Mouse (Mus musculus): Measurements from ENCODE around the gene Rnf220.
A peak's percentile ranks its signal among the peaks of the same experiment; 100 is the strongest.

The Rnf220 gene

DNA sequence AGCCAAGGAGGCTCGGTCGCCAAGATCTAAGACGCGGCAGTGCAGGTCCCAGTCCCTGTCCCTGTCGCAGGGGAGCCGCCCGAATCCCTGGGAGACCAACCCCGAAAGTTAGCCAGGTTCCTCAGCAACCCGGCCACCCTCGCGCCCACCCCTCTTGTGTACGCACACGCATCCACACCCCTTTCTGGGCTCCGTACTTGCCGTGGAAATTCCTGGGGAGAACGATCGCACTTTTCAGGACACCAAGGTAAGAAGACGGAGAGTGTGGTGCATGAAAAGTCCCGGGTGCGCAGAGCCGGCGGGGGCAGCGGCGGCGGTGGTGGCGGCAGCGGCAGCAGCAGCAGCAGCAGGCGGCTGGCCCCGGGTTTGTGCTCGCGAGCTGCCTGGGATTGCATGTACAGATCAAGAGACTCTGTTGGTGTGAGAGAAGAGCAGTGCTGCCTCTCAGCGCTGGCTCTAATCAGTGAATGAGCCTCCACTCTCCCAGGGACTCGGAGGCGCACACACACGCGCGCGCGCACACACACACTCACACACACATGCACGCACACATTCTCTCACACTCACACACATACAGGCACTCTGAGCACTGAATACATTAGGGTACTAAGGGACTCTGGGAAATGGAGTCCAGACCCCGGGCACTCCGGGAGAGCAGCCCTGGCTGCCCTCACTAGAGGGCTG lies at the start of gene Rnf220:
Gene Rnf220 (minus strand): TSS at position 571 of the 684 bp plus-strand sequence.
- DNase-seq, result peak; percentile 52

DNA sequence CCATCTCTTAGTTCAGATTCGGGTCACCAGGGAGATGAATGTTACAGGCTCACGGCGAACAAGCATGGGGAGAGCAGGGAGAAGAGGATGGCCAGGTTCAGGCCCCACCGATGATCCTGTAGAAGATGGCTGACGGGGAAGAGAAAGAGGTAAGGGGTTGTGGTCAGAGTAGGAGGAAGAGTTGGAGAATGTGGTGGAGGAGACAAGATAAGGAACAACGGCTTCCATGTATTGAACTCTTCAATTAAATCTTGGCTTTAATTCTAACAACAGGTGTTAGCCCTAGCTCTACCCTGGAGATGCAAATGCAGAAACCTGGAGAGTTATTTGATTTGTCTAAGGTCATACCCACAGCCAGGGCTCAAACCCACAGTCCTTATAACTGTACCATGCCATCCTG lies 49.8 kb upstream of the Rnf220 start:
- no peak for DNase-seq

DNA sequence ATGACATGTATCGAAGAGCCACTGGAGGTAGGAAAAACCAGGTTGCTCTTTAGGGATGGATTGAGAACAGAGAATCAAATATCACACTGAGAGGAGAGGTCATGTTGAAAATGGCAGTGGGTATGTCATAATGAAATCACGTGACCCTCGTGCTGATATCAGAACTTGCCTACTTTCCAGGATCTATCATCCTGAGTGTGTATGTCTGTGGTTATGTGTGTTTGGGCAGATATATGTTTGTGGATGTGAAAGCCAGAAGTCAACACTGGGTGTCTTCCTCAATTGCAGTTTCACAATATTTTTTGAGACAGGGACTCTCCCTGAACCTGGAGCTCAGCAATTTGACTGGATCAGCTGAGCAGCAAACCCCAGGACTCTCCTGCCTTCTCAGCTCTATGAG lies 48.6 kb upstream of the Rnf220 start:
- DNase-seq, result no peak

DNA sequence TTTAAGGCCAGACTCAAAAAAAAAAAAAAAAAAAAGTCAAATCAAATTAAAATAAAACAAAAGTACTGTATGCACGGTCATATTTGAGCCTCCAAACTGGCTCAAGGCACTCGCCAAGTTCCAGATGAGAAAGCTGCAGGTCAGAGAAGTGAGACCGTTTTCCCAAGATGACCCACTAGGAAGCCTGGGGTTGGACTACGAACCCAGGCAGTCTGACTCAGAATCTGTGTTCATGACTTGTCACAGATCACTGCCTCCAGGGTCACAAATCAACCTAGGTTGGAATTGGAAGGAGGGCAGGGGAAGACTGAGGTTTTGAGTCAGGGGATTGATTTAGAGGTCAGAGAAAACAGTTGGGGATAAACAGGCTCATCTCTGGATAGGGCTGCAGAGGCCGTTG lies 43.7 kb upstream of the Rnf220 start:
- no peak for DNase-seq

DNA sequence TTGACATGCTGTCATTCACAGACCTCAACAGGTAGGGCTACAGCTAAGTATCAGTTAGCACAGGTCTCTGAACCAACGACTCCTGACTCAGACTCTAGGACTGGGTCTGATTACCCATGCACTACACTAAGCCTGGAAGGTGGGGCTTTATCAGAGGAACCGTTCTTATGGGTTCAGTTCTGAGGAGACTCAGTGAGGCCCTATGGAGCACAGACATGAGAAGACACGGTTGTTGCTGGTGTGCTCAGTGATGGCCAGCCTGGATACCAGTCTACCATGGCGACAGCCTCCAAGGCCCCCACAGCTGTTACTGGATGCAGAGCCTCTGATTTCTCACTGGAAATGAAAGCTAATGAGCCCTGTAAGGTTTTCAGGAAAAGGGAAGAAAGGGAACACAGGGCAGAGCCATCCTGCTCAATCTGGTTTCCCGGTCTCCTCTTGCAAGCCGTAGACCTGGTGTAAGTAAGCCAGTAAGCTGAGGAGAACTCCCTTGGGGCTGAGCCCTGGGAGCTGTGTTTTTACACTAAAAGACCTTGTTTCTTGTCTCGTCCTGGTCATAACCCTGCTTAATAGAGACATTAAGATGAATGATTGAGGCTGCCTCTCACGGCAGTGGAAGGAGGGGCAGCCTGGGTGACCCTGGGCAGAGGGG lies 42.6 kb upstream of the Rnf220 start:
- DNase-seq, result no peak

DNA sequence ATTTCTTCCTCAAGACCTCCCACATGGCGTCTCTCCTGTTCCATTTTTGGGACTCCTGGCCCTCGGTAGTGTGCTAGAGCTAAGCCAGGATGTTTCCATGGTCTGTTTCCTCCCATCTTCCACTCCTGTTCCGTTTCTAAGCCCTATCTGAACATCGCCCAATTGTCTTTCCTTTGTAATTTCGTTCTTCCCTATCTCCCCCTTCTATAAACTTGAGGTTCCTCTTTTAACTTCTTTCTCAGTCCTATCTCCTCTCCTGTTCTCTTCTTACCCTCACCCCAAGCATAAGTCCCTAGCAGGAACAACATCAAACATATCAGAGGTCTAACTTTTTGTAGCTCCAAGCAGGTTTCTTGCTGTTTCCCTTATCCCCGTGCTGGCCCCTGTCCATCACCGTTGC lies 40.1 kb upstream of the Rnf220 start:
- no peak for DNase-seq

DNA sequence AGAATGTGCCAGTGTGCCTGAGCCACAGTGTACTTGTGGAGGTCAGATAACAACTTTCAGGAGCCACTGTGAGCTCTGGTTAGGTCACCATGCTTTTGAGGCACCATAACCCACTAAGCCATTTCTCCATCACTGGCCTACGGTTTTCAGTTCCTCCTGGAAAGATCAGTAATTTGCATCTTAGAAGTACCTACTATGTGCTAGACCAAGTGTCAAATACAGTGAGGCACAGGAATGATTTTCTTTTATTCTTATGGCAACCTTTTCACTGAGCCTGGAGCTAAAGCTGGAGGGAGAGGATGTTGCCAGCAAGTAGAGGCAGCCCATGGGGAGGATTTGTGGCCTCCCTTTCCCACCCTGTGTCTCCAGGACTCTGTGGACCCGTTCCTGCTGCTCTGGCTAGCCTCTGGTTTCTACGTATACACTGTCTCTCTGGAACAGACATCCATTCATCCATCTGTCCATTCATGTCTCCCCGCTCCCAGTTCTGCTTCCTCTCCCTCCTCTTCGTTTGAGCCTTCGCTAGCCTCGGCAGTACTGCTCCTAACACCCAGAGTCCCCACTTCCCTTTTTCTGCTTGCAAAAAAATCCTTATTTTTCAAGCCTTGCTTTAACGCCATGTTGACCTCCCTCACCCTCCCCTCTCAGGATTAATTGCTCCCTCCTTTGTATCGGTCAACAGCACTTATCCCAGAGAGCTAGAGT lies 38.8 kb upstream of the Rnf220 start:
- DNase-seq, result no peak

DNA sequence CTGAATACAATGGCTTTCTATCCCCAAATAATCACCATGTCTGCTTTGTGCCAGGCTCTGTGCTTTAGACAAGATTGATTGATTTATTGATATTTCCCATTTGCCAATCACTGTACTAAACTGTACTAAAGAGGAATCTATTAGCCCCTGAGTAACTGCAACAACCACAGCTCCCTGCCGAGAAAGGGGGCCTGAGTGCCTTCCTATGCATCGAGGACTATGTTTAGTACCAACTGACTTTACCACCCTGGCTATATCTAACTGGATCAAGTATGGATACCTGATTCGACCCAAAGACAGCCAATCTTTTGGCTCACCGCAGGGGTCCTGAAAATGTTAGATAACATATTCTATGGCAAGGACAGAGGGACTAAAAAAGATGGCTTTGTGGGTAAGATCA lies 33.0 kb upstream of the Rnf220 start:
- DNase-seq, result no peak

DNA sequence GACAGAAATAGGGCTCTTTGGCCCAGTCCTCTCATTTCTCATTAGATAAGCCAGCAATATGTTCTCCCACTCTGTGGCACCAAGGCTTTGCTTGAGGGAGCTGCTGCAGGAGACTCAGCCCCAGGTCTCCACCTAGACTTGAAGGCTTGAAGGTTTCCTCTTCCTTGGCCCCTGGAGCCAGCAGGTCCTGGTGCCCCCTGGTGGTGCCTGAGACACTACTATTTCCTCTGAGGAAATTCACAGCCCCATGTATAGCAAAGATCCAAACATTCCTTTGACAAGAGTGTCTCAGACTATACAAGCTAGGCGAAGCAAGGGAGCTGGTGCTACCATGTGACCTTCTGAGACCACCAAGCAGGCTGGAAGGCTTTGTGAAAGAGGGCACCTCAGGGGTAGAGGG lies 31.1 kb upstream of the Rnf220 start:
- peak; percentile 77 for DNase-seq

DNA sequence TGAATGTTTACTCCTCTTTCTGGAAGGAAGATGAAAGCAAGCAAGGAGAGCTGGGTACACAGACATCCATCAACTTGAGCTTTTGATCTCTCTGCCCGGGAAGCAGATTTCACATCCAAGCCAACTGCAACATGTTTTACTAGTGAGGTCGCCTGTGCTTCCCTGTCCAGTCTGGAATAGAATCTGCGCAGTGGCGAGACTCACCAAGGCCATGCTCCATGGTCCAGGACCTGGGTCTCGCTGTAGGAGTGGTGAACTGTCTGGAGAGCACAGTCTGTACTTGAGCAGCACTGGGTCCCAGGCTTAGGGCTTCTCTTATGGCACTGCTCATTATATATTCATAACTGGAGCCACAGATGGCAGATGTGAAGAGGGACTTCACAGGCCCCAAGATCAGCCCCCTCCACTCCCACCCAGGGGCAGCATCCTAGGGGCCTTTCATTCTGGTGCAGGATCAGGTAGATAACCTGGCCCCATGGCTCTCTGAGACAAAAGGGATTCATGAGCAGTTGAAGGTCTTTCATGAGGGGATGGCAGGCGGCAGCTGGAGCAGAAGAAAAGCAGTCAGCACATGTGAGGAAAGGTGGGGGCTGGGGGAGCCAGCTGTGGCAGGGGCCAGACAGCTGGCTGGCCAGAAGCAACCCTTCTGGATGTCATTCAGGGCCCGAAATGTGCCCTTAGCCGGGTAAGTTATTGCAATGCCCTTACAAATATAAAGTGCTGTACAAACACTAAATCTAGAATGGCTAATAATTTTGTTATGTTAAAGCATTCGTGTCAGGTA lies 30.5 kb upstream of the Rnf220 start:
- DNase-seq, result no peak

DNA sequence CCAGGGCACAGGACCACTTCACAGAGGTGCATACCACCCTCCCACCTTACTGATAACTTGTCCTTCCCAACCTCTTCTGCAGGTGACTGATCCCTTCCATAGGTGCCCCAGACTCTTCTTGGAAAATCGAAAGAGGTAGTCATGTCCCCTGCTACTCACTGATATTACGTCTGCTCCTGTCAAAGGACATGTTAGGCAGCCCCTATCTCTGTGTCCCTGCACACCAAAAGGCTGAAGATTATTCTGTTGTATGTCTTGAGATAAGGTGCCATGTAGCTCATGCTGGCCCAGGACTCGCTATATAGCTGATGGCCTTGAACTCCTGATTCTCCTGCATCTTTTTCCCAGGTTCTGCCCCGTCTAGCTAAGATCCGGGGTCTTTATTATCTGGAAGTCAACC lies 29.1 kb upstream of the Rnf220 start:
- DNase-seq, result no peak

DNA sequence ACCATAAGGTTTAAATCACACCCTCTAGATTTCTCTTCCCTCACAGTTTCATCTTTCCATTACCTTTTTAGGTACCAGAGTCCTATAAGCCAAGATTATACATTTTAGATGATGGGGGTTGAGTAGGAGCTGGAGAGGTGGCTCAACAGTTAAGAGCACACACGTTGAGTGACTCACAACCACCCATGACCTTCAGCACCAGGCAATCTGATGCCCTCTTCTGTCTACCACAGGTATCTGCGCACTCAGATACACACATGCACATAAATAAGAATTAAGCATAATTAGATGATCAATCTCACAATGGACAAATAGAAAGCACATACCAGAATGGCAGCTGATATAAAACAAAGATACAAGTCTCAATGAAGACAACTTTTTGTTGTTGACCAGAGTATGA lies 24.5 kb upstream of the Rnf220 start:
- no peak for DNase-seq

DNA sequence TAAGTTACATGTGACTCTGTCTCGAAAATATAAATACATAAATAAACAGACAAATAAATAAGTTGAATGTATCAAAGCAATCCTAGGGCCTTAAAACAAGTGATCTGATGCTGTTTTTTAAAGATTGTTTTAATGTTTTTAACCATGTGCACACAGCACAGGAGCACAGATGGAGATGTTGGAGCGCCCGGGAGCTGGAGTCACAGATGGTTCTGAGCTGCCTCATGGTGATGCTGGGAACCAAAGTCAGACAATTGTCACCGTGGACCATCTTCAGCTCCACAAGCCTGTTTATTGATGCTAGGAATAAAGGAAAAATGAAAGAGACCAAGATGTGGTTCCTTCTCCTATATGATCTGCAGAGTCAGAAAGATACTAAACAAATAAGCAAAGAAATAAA lies 21.4 kb upstream of the Rnf220 start:
- DNase-seq, result no peak

DNA sequence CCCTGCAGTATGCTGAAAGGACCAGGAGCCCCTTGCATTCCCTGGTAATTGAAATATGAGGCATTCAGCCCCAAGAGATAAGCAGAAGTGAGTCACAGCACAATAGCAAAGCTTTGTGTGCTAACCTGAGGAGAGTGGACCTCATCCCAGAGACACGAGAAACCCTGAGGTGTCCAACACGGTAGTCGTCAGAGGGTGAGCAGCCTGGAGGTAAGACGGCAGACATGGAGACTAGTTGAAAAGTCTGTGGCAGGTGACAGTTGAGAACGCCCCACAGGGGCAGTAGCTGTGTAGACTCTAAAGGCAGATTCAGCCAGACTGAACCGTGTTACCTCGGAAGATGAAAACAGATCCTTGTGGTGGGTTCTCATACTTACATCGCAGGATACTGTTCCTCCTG lies 2.2 kb upstream of the Rnf220 start:
- DNase-seq, result no peak

DNA sequence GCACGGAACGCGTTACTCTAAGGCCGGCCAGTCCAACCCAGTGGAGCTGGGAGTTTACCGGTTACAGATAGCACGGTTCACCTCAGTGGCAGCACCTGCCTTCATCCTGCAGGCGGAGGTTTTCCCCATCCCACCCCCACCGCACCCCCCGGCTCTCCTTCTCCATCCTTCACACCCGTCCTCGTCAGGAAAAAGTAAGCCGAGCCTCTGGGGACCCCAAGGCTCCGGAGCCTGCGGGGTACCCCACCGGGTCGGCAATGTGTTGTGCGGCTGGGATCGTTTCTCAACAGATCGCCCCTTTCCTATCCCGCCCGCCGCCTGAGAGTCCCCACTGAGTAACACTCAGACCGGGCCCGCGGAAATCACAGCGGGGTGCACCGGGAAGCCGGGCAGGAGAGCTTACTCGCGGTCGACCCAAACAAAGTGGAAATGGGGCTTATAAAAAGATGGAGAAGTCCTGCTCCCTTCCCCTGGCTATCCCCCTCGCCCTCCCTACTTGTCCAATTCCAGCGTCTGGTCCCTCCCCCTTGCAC lies 917 bp downstream of the Rnf220 start:
- DNase-seq, result peak; percentile 43

DNA sequence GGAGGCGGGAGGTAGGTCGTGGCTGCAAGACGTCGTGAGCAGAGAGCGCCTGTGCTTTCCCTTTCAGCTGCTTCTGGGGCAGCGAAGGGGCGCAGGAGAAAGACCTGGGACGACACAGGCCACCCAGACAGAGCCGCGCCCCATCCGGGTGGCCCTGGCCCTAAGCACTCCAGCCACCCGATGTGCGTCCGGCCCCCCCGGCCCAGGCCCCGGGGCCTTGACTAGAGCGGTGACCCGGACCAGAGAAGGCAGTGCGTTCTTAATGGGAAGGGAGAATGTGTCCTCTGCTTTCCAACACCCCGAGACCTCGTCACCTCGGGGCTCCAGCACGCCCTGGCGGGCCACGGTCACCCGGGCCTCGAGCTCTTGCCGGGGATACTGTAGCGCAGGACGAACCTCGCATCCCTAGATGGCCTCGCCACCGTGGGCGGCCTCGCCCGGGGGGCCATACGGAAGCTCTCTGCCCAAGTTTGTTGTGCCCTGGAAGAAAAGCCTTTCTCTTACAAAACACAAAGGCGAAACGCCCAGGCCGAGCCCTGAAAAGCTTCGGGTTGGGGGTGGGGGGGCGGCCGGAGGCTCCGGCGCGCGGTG lies 1.8 kb downstream of the Rnf220 start:
- DNase-seq, result peak; percentile 32

DNA sequence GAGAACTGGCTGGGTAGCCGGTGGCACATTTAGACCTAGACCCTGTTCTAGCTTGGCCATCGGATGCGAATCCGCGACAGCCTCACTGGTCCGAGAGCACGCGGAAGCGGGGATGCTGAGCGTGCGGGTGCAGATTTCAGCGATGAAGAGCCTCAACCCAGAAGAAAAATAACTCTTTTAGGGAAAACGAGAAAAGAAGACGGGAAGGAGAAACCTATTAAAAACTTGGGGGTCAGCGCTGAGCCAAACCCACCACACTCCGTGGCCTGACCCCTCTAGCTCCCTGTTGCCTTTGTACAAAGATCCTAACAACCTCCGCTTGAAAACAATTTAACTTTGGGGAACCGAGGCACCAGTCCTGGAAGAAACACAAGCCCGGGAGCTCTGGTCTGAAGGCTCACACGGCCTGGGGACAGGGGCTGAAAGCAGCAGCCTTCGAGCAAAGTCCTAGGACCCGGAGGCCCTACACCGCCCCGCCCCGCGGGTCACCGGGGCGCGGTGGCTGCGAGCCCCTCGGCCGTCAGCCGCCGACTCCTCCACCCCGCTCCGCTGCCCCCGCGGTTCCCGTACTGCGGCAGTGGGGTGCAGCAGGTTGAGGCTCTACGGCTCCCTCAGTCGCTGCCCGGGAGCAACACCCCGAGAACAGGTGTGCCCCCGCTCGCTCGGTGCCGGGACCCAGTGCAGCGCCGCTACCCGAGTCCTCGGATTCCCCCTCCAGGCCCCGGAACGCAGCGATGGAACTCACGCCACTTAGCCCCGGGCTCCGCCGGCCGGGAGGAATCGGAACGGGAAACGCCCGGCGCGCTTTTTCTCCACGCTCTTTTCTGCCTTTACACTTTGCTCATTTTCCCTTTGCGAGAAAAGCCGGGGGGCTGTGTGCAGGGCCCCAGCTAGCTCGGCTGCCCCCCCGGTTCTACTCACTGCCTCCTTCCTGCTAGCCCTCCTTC lies 2.7 kb downstream of the Rnf220 start:
- peak; percentile 67 for DNase-seq

DNA sequence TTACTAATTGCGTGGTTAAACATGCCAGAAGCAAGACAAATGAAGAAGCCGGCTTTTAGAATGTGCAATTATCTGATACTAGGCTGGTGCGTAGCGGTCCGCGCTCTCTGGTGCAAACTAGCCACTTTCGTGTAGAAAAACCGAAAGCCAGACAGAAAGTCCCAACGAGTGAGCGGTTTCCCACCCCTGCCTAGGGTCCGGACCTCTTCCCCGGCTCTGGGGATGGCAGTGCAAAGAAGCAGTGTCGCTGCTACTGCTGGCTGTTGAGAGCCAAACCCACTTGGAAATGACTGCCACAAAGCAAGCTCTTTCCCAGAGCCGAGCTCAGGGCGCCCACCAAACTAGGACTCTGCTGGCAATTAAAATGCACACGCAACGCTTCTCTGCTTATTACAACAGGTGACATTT lies 3.7 kb downstream of the Rnf220 start:
- DNase-seq, result peak; percentile 28

DNA sequence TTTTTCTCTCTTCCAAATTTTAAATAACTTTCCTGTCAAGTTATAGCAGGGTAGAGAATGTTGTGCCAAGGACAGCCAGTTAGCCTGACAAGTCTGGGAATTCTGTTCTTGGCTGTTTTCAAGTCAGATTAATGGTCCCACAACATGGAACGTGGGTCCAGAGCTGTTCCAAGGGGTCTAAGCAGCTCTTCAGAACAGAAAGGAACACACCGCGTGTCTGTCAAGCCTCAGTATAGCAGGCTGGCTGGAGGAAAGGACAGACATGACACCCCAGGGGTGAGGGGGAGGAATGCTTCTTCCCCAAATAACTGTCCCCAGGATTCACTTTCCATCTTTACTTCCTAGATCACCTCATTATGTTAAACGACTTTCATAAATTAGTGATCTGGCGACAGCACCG lies 5.0 kb downstream of the Rnf220 start:
- no peak for DNase-seq

DNA sequence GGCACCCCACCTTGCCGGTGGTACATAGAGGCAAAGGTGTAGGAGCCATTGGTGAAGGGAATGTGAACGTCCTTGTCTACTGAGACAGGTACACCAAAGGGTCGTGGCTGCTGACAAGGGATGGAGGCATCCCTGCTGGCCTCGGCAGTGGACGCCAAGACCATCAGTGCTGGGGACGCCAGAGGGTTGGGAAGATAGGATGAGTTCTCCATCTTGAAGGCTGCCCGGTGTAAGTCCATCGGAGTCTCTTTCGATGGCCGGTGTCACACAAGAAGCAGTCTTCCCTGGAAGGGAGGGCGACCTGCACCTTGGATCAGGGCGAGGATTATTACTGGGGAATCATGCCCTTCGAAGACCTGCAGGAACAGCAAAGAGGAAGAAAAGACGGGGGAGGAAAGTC lies 6.9 kb downstream of the Rnf220 start:
- DNase-seq, result no peak

DNA sequence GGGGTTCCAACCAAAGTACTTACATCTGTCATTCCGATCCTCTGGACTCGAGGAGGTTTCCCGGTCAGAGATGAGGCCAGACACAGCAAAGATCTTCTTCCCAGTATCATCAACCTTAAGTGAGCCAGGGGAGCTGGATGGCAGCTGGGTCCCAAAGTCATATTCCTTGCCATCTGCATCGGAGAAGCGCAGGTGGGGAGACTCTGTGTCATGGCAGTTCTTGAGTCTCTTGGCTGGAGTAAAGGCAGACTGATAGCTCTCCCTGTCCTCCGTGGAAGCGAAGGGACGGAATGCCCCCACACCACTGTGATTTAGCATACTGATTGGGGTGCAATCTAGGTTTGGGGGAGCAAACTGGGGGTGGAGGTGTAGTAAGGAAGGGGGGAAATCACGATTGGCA lies 7.3 kb downstream of the Rnf220 start:
- no peak for DNase-seq

DNA sequence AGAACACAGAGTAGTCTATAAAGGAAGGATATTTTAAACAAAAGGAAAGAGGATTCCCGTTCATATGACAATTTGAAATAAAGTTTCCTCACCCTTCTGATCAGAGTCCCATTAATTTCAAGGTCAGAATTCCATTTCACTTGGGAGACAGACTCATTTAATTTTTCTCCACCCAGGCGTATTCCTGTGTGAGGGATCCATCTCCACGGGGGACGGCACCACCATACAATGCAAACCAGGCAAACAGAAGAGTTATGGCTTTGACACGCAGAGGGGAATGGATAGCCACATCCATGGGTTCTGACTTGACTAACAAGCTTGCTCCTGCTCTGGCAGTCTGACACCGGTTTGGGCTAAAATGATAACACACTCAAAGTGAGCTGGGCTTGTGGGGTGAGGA lies 9.4 kb downstream of the Rnf220 start:
- no peak for DNase-seq
